Mouse (Mus musculus) hindbrain, embryonic 16.5 days (tissue): ENCODE results near the gene Ccl11. TPM values are rescaled to one million over a fixed set of nuclear protein-coding genes. Genes with fewer than 3 reads are reported as not detected.

Experiments used
- ATAC-seq: fragments of 200-750 bp; cut with Nextera tagmentation; 2 replicates; pipeline ENCODE4 v1.8.0; 2017; ENCODE audit warnings: moderate TSS enrichment, moderate library complexity
- H3K27ac ChIP-seq: fragments of 300-500 bp; sonication (generic); 2 replicates; pipeline ENCODE4 v1.5.1; 2014; ENCODE audit warnings: low read depth, mild to moderate bottlenecking, control low read depth, low read length, moderate library complexity
- H3K27me3 ChIP-seq: fragments of 300-500 bp; sonication (generic); replicated peaks from 2 replicates; pipeline ENCODE4 v1.6.1; 2014; ENCODE audit warnings: low read length; ENCODE audit not compliant: control insufficient read depth, insufficient read depth
- H3K36me3 ChIP-seq: fragments of 300-500 bp; sonication (generic); 2 replicates; pipeline ENCODE4 v1.6.1; 2014; ENCODE audit warnings: mild to moderate bottlenecking, low read length, moderate library complexity, mixed read lengths; ENCODE audit not compliant: control insufficient read depth, insufficient read depth
- H3K4me1 ChIP-seq: fragments of 300-500 bp; sonication (generic); 2 replicates; pipeline ENCODE4 v1.6.1; 2014; ENCODE audit warnings: low read depth, low read length; ENCODE audit not compliant: control insufficient read depth, insufficient read depth
- H3K4me2 ChIP-seq: fragments of 300-500 bp; sonication (generic); 2 replicates; pipeline ENCODE4 v1.6.1; 2014; ENCODE audit warnings: mild to moderate bottlenecking, low read length, control low read depth, moderate library complexity
- H3K4me3 ChIP-seq: fragments of 300-500 bp; sonication (generic); 2 replicates; pipeline ENCODE4 v1.5.1; 2014; ENCODE audit warnings: mild to moderate bottlenecking, low read length, control low read depth, moderate library complexity
- H3K9ac ChIP-seq: fragments of 300-500 bp; sonication (generic); 2 replicates; pipeline ENCODE4 v1.6.1; 2014; ENCODE audit warnings: low read depth, mild to moderate bottlenecking, control low read depth, low read length, moderate library complexity
- H3K9me3 ChIP-seq: fragments of 300-500 bp; sonication (generic); 2 replicates; pipeline ENCODE4 v1.6.1; 2014; ENCODE audit warnings: mild to moderate bottlenecking, low read length, moderate library complexity; ENCODE audit not compliant: control insufficient read depth
- WGBS: fragments of 180-500 bp; shearing (Covaris S2); extraction: QIAGEN DNeasy Blood & Tissue Kit; methylation state at CpG from one replicate; pipeline ENCODE4 v1.1.7; 2014; 5-methylcytosine and 5-hydroxymethylcytosine counted together
- polyA plus RNA-seq: library from polyadenylated mRNA; unstranded; fragments of >200 nt; fragmentation: Nextera tagmentation; extraction: Ambion mirVana; gene quantifications from 2 replicates; pipeline ENCODE4 v1.2.1, GENCODE M21; 2015

Ccl11 gene
- polyA plus RNA-seq, 1 experiment from 2014 or later = 0.38 TPM

DNA sequence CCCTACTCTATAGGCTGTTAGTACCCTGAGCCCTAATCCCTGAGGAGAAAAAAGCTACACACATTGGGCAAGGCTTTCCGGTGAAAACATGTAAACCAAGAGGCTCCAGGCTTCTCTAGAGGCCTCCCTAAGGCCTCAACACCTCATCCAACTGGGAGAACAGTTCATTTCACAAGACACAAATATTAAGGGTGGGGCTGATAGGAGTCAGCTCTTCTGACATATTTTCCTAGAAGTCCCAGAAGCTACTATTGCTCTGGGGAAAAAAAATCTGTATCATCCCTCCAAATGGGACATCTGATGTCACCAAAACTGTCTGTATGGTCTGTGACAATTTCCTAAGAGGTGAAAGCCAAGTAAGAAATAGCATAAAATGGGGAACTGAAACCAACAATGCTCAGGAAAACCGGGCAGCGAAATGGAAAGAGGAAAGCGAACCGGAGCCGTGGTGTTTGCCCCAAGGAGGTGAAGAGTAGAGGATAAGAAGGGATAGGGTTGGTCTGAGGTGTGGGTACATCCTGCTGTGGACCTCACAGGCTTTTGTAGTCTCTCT, 35.0 kb upstream of the Ccl11 start:
- WGBS = 90% methylated on average over 6 of the region's 6 CpGs
- Histone ChIP-seq H3K4me3 (no peak overlapping the region), H3K9ac (no peak overlapping the region), H3K27ac (no peak overlapping the region), H3K27me3 (no peaks in the 10 kb centered on the region), H3K9me3 (no peaks in the 10 kb centered on the region), H3K4me1 (no peaks in the 10 kb centered on the region), H3K4me2 (no peak overlapping the region), H3K36me3 (no peaks in the 10 kb centered on the region)
- ATAC-seq = no peak

DNA sequence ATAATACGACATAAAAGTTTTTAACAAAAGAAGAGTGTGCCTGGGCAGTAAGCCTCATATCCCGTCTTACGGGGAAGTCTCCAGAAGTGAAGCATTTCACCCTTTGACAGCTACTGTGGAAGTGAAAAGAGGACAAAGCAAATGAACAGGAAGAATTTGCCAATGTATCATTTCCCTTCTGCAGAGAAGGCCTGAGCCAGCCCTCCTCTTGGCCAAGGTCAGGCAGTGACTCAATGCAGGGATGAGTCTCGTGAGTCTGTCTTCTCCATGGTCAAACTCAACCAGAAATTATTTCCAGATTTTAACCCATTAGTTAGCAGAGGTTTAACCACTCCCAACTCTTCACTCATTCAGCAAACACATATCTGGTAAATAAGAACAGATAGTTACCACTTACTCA, 33.9 kb upstream of the Ccl11 start:
- Histone ChIP-seq H3K4me2 (no peak overlapping the region), H3K9ac (no peak overlapping the region), H3K4me1 (no peaks in the 10 kb centered on the region), H3K9me3 (no peaks in the 10 kb centered on the region), H3K27ac (no peak overlapping the region), H3K36me3 (no peaks in the 10 kb centered on the region), H3K27me3 (no peaks in the 10 kb centered on the region), H3K4me3 (no peak overlapping the region)
- ATAC-seq = no peak
- 82% methylated on average over 4 of the region's 4 CpGs for WGBS

DNA sequence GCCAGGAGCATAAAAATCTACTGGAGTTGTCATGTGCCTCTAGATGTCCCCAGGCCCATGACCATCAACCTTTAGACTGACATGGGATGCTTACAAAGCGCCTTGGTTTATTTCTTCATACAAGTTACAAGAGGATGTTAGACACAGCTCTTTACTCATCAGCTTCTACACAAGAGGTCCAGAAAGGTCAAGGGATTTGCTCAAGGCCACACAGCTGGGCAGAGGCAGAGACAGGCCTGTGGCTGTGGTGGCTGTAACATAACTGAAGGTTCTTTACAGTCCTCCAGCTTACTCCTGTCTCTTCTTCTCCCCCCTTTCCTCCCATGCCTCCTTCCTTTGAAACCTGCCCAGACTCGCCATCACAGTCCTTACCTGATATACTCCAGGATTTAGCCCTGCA, 27.5 kb upstream of the Ccl11 start:
- Histone ChIP-seq H3K4me1 (peaks cover 4% of the 10 kb centered on the region; the same call in 1 of the 2 replicates), H3K9ac (no peak overlapping the region), H3K27ac (no peak overlapping the region), H3K4me3 (no peak overlapping the region), H3K27me3 (no peaks in the 10 kb centered on the region), H3K36me3 (no peaks in the 10 kb centered on the region), H3K4me2 (no peak overlapping the region), H3K9me3 (no peaks in the 10 kb centered on the region)
- 82% methylated on average over 2 of the region's 2 CpGs for WGBS
- ATAC-seq = no peak

DNA sequence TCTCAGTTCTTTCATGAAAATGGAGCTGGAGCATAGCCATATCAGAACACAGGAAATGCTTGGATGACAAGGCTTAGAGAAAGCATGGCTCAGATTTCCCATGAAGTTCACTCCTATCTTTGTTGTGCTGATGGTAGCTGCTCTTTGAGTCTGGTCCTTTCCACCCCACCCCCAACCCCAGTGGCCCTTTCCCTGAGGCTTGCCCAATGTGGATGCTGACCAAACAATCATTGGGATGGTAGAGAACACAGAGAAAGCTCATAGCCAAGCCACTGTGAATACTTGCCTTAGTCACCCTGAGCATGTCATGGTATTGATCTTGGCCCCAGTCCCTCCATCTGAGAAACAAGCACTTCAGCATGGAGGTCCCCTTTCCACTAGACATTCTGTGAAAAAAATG, 25.5 kb upstream of the Ccl11 start:
- Histone ChIP-seq H3K27me3 (no peaks in the 10 kb centered on the region), H3K4me1 (peaks cover 4% of the 10 kb centered on the region; the same call in 1 of the 2 replicates), H3K4me2 (no peak overlapping the region), H3K9me3 (no peaks in the 10 kb centered on the region), H3K4me3 (no peak overlapping the region), H3K36me3 (no peaks in the 10 kb centered on the region), H3K27ac (no peak overlapping the region), H3K9ac (no peak overlapping the region)
- ATAC-seq = no peak

DNA sequence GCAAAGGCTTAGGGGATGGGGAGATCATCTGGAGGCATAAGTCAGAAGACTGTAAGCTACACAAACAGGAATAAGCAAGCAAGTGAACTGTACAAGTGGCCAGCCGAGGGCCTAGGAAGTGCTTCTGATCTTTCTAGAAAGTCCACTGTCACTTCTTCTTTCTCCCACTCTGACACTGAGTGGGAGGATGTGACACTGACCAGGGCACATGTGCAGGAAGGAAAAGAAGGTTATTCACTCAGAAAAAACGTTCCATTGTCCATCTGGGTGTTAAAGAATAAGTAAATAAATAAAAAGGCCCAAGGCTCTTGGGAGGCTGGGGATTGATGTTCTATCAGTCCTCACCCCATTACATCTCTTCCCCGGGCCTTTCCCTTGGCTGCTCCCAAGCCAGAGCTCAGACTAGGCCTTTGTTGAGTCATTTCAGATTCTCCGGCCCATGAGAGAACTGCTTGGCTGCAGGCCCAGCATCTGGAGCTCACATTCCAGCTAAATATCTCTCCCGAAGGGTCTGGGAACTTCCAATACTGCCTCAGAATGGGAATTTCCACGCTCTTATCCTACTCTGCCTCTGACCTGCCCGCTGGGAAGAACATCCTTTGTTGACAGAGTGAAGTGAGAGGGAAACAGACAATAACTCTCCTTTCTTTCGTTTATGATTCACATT, 24.8 kb upstream of the Ccl11 start:
- Histone ChIP-seq H3K27me3 (no peaks in the 10 kb centered on the region), H3K27ac (peak overlapping the region; percentile 30; the same call in 1 of the 2 replicates), H3K4me3 (no peak overlapping the region), H3K4me1 (peaks cover 4% of the 10 kb centered on the region; the same call in 1 of the 2 replicates), H3K4me2 (no peak overlapping the region), H3K9me3 (no peaks in the 10 kb centered on the region), H3K9ac (no peak overlapping the region), H3K36me3 (no peaks in the 10 kb centered on the region)
- ATAC-seq = no peak
- WGBS = 31% methylated on average over 8 of the region's 8 CpGs

DNA sequence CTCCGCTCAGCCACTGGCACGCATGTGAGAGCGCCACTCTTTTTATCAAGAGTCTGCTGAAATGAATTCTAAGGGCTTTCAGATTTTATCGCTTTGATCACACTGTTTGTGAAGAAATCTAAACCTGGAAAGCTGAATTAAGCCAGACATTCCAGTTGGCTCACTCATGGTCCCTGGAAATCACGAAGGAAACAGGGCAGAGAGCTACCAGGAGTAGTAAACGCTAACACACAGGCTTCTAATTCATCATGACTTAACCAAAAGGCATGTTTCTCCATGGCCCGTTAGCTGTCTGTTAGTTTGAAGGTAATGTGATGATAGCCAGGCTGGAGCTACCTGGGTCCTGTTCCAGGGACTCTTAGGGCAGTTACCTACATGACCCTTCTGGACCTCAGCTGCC, 23.2 kb upstream of the Ccl11 start:
- no peaks in the 10 kb centered on the region for H3K36me3 ChIP-seq
- peaks cover 4% of the 10 kb centered on the region; the same call in 1 of the 2 replicates for H3K4me1 ChIP-seq
- H3K9me3 ChIP-seq = no peaks in the 10 kb centered on the region
- no peak overlapping the region for H3K4me2 ChIP-seq
- no peak overlapping the region for H3K27ac ChIP-seq
- 91% methylated on average over 7 of the region's 7 CpGs for WGBS
- no peak for ATAC-seq
- H3K27me3 ChIP-seq = no peaks in the 10 kb centered on the region
- no peak overlapping the region for H3K9ac ChIP-seq
- H3K4me3 ChIP-seq = no peak overlapping the region

DNA sequence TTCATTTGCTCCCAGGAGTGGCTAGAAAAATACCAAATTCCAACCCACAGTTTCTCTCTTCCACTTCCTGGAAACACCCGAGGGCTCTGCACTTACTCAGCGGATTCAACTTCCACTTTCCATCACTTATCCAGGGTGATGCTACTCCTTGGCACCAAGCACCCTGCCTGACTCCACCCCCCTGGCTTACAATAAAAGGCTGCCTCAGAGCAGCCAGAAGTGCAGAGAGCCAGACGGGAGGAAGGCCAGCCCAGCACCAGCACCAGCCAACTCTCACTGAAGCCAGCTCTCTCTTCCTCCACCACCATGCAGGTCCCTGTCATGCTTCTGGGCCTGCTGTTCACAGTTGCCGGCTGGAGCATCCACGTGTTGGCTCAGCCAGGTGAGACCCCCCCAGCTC, 22.3 kb upstream of the Ccl11 start, which contains the start of gene Ccl2:
Gene Ccl2, plus strand, starts transcription at position 216 of the 400 bp plus-strand sequence.
- peak; percentile 92 for ATAC-seq
- no peak within 1 kb of the TSS for H3K9ac ChIP-seq
- H3K27me3 ChIP-seq = no peaks in the 10 kb centered on the region
- H3K4me1 ChIP-seq = peaks cover 4% of the 10 kb centered on the region; the same call in 1 of the 2 replicates
- no peak within 1 kb of the TSS for H3K27ac ChIP-seq
- H3K4me2 ChIP-seq = no peak within 1 kb of the TSS
- H3K36me3 ChIP-seq = no peaks in the 10 kb centered on the region
- WGBS = 38% methylated on average over 5 of the region's 5 CpGs
- H3K9me3 ChIP-seq = no peaks in the 10 kb centered on the region
- H3K4me3 ChIP-seq = no peak within 1 kb of the TSS

DNA sequence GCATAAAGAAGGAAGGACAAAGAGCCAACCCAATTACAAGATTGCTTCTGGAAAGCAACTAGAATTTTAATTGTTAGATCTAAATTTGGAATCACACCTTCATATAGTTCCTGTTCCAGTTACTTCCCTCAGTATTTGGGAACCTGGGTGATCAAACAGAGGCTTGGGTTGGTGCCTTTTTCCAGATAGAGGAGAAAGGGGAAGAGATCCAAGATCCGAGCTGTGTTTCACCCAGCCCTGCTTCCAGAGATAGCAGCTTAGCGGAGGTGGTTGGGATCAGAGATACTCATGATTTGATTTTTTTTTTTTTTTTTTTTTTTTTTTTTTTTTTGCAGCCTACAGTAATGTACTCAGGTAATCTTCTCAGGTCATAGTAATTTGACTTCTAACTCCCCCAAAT, 21.8 kb upstream of the Ccl11 start:
- Histone ChIP-seq H3K4me3 (no peak overlapping the region), H3K9me3 (no peaks in the 10 kb centered on the region), H3K27me3 (no peaks in the 10 kb centered on the region), H3K36me3 (no peaks in the 10 kb centered on the region), H3K4me2 (no peak overlapping the region), H3K4me1 (peaks cover 4% of the 10 kb centered on the region; the same call in 1 of the 2 replicates), H3K27ac (no peak overlapping the region), H3K9ac (no peak overlapping the region)
- WGBS = 90% methylated on average over 2 of the region's 2 CpGs
- ATAC-seq = no peak

DNA sequence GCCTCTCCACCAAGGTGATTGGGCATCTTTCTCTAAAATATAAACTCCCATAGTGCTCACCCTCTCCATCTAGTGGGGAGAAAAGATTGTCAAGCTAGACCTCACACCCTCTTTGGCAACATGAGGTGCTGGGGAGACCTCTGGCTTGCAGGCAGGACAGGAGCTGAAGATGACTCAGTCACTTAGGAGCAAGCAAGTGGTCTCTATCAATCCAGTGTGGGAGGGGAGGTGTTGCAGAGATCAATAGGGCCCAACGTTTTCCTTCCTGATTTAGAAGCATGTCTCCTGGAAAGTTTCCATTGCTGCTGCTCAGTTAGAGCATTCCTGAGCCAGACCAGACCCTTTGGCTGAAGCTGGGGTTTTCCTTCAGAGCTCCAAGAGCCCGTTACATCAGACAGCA, 19.1 kb upstream of the Ccl11 start, which contains the start of gene Gm17268:
Gene Gm17268, minus strand, starts transcription at position 28 of the 400 bp plus-strand sequence.
- no peaks in the 10 kb centered on the region for H3K36me3 ChIP-seq
- WGBS = 62% methylated on average over 2 of the region's 2 CpGs
- no peak for ATAC-seq

More for the DNA sequence above, 19.1 kb upstream of the Ccl11 start, which contains the start of gene Gm17268:
- no peaks in the 10 kb centered on the region for H3K4me1 ChIP-seq
- H3K9me3 ChIP-seq = no peaks in the 10 kb centered on the region
- no peak within 1 kb of the TSS for H3K4me3 ChIP-seq
- H3K4me2 ChIP-seq = no peak within 1 kb of the TSS
- no peaks in the 10 kb centered on the region for H3K27me3 ChIP-seq
- H3K27ac ChIP-seq = no peak within 1 kb of the TSS
- no peak within 1 kb of the TSS for H3K9ac ChIP-seq
